Mouse (Mus musculus) embryonic fibroblast, embryonic 13.5 days (primary cell): Measurements from ENCODE around the gene Tle6. TPM values are rescaled to one million over a fixed set of nuclear protein-coding genes. Genes with fewer than 3 reads are reported as not detected.

Experiments used
- H3K27ac ChIP-seq: 2 replicates; pipeline ENCODE4 v1.5.1; 2012; ENCODE audit warnings: low read length, control low read depth, inconsistent platforms; ENCODE audit not compliant: insufficient read depth
- H3K4me1 ChIP-seq: 2 replicates; pipeline ENCODE4 v1.6.1; 2011; ENCODE audit warnings: low read length; ENCODE audit not compliant: control insufficient read depth, insufficient read depth
- H3K4me3 ChIP-seq: 2 replicates; pipeline ENCODE4 v1.5.1; 2011; ENCODE audit warnings: mild to moderate bottlenecking, control low read depth, low read length; ENCODE audit not compliant: insufficient read depth
- CTCF ChIP-seq: IDR thresholded peaks from 2 replicates; pipeline ENCODE4 v1.5.1; 2011; ENCODE audit warnings: mild to moderate bottlenecking, control low read depth, low read length, moderate library complexity, borderline replicate concordance; ENCODE audit not compliant: insufficient read depth
- POLR2A ChIP-seq: IDR thresholded peaks from 2 replicates; pipeline ENCODE4 v1.6.1; 2011; ENCODE audit warnings: low read depth, mild to moderate bottlenecking, control low read depth, low read length, moderate library complexity
- polyA plus RNA-seq: library from polyadenylated mRNA; stranded (reverse); fragments of >200 nt; gene quantifications from 2 replicates; pipeline ENCODE4 v1.2.4, GENCODE M21; 2011; ENCODE audit warnings: low read depth; ENCODE audit not compliant: missing spikeins, insufficient read length

The Tle6 gene
- polyA plus RNA-seq, 1 experiment = 26.4 TPM

DNA sequence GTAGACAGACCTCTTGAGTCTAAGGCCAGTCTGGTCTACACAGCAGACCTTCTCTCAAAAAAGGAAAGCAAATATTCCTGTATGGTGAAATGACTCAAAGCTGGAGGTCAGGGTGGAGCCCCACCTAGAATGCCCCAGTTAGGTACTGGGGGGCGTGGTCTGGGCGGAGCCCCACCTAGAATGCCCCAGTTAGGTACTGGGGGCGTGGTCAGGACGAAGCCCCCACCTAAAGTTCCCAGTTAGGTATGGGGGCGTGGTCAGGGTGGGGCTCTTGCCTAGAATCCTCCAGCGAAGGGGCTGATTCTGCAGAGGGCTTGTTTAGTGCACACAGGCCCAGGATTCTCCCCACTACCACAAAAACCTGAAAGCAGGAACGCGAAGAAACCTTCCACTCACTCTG, 22.6 kb upstream of the Tle6 start:
- Histone ChIP-seq H3K4me1 (no peaks in the 10 kb centered on the region), H3K27ac (no peak overlapping the region)
- TF ChIP-seq POLR2A = no peak
- TF ChIP-seq CTCF = no peak

GRCm38 (mm10) chr10:81620786-81621185, 19.9 kb upstream of the Tle6 start:
- no peak overlapping the region for H3K4me3 ChIP-seq
- no peak overlapping the region for H3K27ac ChIP-seq
- TF ChIP-seq CTCF (no peak), POLR2A (no peak)
- H3K4me1 ChIP-seq = no peaks in the 10 kb centered on the region

More for the DNA sequence above, 22.6 kb upstream of the Tle6 start:
- no peak overlapping the region for H3K4me3 ChIP-seq

GRCm38 (mm10) chr10:81619976-81620375, 19.1 kb upstream of the Tle6 start:
- TF ChIP-seq CTCF (no peak), POLR2A (no peak)
- H3K4me1 ChIP-seq = no peaks in the 10 kb centered on the region
- H3K27ac ChIP-seq = no peak overlapping the region
- no peak overlapping the region for H3K4me3 ChIP-seq

DNA sequence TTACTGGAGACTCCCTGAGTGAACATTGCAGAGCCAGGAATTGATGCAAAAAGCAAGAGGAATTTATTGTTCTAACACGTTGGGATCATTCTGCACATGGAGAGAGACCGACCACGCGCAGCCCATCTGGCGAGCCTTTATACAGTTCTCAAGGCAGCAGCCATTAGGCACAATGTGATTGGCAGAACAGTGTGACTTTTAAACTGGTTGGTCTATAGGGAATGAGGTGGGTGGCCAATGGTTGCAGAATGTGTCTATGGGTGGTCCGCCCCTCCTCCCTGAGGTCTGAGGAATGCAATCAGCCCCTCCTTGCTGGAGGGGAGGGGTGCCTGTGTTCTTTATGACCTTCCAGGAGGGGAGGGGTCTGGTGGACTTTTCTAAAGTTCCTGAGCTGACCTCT, 14.6 kb upstream of the Tle6 start:
- no peaks in the 10 kb centered on the region for H3K4me1 ChIP-seq
- no peak overlapping the region for H3K27ac ChIP-seq
- TF ChIP-seq POLR2A (no peak), CTCF (no peak)
- H3K4me3 ChIP-seq = no peak overlapping the region

DNA sequence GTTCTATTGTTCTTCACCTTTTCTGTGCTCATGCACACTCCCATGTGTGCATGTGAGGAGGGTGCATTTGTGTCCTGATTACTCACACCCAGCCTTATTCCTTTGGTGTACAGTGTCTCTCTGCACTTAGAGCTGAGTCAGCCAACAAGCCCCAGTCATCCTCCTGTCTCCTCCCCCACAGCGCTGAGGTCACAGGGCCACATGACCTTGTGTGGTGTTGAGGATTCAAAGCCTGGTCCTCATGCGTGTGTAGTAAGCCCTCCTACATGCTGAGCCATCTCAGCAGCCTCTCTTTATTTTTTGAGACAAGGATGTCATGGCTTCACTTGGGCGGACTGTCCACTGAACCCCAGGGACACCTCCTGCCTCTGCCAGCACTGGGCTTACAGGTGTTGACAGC, 11.9 kb upstream of the Tle6 start:
- Histone ChIP-seq H3K27ac (no peak overlapping the region), H3K4me1 (no peaks in the 10 kb centered on the region), H3K4me3 (no peak overlapping the region)
- TF ChIP-seq POLR2A (no peak), CTCF (no peak)

GRCm38 (mm10) chr10:81608308-81608707, 7.4 kb upstream of the Tle6 start:
- Histone ChIP-seq H3K4me1 (peaks cover 3% of the 10 kb centered on the region; the same call in 1 of the 2 replicates), H3K4me3 (no peak overlapping the region), H3K27ac (no peak overlapping the region)
- TF ChIP-seq POLR2A (no peak), CTCF (no peak)

- TF ChIP-seq POLR2A (peak; percentile 75), CTCF (no peak)
- Histone ChIP-seq H3K27ac (peak within 1 kb of the TSS; percentile 68), H3K4me1 (peaks cover 3% of the 10 kb centered on the region; the same call in 1 of the 2 replicates), H3K4me3 (peak within 1 kb of the TSS; percentile 69)
Observed at GRCm38 (mm10) chr10:81605974-81606751, 5.3 kb upstream of the Tle6 start, which contains the start of gene BC025920. TSS of gene BC025920 (plus strand) at chr10:81606270.

GRCm38 (mm10) chr10:81605666-81605973, 4.7 kb upstream of the Tle6 start:
- Histone ChIP-seq H3K27ac (peak overlapping the region; percentile 68), H3K4me3 (peak overlapping the region; percentile 39), H3K4me1 (peaks cover 3% of the 10 kb centered on the region; the same call in 1 of the 2 replicates)
- no peak for TF ChIP-seq CTCF
- TF ChIP-seq POLR2A = no peak

- peaks cover 3% of the 10 kb centered on the region; the same call in 1 of the 2 replicates for H3K4me1 ChIP-seq
- H3K27ac ChIP-seq = peak overlapping the region; percentile 68
- H3K4me3 ChIP-seq = peak overlapping the region; percentile 39
- peak; percentile 93 for TF ChIP-seq CTCF
- no peak; the same call in 1 of the 2 replicates for TF ChIP-seq POLR2A
Observed at GRCm38 (mm10) chr10:81604968-81605665, 4.2 kb upstream of the Tle6 start.
